Mouse (Mus musculus) lung, postnatal 10 days (tissue): Measurements from ENCODE around the gene Zfp839.
"Not testable (repeated sequence)": the region's sequence is repeated elsewhere in the genome, so short reads cannot be mapped to it uniquely, and the experiment has no call there.

ENCODE experiments used
- DNase-seq: peaks from one replicate; pipeline ENCODE4 v3.0.0; 2021

Zfp839 gene

DNA sequence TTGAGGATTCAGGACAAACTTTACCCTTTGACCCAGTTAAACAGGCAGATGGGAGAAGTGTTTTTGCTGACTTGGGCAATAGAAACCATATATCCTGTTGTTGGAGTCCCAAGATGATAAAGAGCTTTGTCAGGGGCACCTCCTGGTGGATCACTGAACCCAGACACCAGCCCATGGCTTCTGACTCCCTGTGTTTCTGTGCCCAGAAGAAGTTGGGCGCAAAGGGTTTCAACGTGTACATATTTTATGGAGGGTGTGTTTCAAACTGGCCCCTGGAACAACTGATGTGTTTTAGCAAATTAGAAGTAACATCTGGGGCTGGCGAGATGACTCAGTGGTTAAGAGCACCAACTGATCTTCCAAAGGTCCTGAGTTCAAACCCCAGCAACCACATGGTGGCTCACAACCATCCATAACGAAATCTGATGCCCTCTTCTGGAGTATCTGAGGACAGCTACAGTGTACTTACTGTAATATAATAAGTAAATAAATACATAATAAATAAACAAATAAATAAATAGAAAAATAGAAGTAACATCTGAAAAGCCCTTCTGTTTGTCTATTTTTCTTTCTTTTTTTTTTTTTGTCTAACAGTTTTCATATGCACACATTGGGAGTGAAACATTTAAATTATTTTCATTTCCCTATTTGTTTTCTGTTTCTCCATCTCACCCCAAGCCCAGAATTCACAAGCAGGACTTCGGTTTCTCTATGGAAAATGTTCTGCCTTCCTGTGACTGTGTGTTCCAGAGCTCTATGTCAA is 8.1 kb upstream of the Zfp839 start:
- DNase-seq: no peak

DNA sequence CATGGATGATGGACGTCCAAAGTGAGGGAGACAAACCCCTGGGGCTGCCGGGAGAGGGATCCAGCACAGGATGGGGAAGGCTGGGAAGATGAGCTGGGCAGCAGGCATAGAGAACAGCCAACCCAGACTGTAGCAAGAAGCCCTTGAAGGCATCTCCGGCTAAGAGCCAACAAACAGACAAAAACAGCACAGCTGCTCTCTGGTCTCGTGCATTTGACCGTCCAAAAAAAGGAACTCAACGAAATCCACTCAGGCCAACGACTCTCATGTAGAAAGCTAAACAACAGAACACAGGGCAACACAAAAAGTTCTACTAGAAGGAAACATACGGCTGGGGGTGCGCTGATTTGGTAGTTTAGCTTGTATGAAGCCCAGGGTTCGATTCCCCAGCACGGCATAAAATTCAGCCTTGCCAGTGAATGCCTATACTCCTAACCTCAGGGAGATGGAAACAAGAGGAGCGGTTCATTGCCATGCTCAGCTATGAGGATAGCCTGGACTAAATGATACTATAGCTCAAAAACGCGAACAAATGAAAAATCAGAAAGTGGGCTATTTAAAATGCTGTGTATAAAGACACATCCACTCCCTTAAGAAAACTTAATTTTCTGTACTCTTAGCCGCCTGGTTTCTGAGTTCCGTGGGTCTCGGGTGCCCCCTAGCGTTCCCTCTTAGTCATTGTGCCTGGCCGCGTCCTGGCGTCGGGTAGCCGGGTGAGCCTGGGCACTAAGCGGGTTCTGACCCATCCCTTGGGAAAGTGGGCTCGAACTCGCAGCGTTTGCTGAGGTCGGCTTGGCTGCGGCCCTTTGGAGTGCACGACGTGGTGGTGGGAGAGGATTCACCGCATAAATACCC is 6.6 kb upstream of the Zfp839 start:
- DNase-seq: peak; percentile 90

DNA sequence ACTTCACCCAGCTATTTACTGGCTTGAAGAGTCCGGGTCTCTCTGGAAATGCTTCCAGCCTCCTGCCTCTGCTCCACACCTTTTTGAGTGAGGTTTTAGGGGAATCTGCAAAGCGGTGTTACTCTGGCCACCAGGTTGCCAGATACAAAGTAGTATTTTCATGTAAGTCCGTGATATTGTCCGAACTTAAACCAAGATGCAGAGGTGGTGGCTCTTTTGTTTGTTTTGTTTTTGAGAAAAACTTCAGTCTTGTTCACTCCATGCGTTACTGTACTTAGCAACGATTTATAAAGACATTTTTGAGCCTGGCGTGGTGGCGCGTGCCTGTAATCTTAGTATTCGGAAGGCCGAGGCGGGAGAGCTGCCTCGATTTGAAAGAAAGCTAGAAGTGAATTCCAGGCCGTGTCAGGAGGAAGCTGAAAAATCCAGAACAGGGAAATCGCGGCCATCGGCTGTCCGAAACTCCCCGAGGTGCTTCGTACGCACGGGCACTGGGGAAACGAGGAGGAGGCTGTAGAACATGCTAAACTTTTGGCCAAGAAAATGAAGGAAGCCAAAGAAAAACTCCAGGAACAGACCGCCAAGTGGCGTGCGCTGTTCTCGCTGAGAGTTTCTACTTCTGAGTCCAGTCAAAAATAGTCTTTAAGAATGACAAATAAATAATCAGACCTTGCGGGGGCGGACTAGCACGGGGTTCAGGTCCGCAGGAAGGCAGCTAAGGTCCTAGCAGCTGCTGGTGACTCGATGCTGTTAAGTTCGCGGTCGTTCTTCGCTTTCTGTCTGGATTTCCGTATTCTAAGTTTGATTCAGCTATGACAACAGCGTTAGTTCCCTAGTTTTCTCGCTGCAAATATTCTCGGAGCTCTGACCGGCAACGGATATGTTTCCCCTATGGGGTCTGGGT is 5.6 kb upstream of the Zfp839 start:
- peak; percentile 51 for DNase-seq

DNA sequence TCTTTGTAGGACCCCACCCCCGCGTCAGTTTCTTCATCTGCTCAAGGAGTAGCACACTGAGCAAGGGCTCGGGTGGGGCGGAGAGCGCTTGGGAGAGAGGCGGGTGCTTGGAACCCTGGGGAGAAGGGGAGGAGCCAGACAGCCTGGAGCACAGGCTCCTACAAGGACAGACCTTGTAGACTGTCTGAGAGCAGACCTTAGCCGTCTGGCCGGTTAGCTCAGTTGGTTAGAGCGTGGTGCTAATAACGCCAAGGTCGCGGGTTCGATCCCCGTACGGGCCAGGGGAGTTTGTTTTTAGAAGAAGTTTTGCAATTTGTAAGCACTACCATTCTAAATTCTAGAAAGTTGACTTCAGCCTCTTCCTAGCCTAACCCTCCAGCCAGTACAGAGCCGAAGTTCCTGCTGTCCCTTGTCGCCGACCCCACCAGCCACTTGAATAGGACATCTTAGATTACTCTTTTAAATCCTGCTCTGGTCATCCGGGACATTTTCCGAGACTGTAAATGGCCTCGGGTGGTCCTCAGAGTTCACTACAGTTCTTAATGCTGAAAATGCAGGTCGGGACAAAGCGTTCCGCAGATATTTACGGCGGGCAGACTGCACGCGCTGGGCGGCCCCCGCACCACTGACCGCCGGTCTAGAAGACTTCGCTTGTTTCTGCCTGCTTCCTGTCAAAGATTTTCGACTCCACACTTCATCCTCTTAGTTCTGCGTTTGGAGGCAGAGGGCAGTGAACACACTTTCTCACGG is 4.7 kb upstream of the Zfp839 start:
- peak; percentile 94 for DNase-seq

DNA sequence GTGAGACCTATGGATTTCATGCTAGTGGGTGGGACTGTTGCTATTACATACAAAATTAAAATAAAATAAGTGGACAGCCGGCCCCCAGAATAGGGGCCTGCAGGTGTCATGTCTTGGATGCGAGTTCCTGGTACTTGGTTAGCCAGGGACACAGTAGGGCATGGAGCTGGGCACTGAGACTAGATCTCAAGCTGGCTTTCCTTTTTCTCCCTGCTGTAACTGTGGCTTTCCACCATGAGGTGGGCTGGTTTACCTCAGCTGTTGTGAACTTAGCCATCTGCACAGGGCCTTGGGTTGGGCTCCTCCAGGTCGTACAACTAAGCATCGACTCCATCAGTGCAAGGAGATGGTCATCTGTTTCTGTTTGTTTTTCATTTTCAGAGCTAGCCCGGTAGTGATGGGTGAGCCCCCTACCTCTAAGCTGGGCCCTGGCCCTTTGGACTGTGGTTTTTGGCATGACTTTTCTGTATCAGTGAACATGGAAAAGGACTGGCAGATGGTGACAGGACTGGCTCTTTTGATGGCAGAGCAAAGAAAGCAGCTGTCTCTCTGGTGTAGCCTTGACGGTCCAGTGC is 3.8 kb upstream of the Zfp839 start:
- DNase-seq: no peak

DNA sequence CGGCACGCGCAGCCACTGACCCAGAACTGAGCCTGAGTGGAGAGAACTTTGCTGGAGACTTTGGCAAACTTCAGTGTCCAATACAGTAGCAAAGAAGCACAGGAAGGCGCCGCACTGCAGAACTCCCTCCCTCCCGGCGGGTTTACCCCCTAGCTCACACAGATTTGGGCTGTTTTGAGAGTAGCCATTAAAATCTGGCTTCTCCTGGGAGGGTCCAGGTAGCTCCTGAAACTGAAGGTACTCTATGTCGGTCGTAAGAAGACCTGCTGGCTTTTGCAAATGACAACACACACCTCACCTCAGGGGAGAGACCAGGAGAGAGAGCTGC is 840 bp downstream of the Zfp839 start:
- DNase-seq: no peak

DNA sequence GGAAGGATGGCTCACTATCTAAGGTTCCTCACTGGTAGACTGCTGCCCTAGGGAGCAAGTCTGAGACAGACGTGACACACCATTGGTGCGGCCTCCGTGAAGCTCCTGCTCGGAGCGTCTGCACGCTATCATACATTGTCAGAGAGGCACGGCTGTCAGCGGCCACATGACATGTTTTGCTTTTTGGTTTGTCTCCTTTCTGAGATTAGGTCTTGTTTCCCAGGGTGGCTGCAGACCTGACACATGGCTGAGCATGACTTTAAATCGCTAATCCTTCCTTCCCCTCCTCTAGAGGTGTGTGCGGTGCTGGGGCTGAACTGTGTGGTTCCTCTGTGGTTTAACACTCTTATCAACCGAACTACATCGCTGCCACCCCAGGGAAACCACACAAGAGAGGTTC is 1.4 kb downstream of the Zfp839 start:
- no peak for DNase-seq

DNA sequence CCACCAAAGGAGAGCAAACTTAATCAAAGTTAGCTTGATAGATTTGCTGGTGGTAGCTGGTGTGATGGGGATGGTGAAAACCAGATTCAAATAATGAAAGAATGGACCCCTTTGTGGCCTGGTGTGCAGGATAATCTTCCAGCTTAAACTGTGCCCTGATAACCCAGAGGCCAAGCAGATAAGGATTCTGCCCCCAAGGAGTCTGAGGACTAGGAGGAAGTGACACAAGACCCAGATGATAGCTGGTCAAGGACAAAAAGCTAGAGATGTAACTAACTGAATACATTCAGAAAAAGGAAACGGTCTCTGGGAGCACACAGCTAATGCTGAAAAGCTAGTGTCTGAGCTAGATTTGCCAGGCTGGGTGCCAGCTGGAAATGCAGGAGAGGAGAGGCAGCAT is 1.9 kb downstream of the Zfp839 start:
- no peak for DNase-seq

DNA sequence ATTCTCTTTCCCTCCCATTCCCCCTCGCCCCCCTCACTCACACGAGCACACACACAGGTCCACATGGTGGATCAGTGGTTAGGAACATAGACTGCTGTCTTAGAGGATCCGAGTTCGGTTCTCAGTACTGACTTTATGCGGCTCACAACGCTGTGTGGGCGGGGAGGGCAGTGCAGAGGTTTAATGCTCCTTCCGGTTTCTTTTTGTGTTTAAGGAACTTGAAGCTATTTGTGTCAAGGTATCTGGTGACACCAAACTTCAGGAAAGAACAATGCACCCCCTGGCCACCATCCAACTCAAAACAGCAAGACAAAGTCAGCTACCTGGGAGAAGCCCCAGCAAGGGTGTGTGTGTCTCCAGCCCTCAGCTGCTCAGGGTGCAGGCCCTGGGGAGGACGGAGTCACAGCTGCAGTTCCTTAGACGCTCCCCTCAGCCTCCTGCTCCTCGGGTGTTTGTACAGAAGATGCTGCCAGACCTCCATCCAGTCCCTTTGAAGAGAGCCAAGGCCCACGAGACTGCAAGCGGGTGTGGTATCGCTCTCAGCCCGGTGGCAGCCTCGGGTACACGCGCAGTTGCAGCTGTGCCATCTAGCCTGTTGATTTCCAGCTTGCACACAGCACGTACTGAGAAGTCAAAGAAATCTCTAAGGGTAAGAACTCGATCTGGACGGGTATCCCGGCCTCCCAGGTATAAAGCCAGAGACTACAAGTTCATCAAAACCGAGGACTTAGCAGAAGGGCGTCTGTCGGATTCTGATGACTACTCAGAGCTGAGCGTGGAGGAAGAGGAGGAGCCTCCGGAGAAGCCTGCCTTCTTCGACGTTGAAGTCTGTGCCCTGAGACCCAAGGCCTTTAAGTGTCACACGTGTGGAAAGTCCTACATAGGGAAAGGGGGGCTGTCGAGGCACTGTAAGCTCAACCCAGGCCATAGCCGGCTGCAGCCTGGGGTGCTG is 5.0 kb downstream of the Zfp839 start:
- DNase-seq: no peak

DNA sequence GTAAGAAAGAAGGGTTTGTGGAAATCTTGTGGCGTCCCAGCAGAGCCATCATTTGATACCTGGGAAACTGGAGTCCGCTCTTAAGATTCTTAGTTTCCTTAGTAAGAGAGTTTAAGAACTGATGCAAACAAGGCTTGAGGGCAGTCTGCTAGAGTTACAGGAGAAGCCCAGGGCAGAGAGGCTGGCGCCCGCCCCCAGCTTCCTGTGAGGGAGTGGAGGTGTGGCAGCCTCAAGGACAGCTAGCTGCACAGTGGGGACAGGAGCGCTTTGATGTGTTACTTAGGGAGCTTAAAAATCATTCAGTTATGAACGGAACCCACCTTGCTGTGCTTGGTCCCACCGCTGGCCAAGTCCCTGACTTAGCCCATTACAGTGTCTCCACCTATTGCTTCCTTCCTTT is 7.1 kb downstream of the Zfp839 start:
- DNase-seq: peak; percentile 37

DNA sequence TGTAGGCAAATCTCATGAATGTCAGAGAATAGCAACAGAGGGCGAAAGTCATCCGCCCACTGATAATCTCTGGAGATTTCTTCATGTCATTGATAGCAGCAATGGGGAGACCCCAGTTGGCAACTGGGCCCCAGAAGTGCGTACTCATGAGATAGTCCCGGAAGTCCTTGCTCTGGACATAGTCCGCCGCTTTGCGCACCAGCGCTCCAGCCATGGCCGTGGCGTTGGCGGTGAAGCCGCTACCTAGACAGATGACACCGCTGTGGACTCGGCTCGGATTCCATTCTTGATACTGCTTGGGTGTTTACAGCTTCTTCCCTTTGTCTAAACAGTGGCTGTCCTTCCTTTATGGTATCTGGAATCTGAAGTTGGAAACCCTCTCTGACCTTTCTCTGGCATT is 8.6 kb downstream of the Zfp839 start:
- not testable (repeated sequence) for DNase-seq

DNA sequence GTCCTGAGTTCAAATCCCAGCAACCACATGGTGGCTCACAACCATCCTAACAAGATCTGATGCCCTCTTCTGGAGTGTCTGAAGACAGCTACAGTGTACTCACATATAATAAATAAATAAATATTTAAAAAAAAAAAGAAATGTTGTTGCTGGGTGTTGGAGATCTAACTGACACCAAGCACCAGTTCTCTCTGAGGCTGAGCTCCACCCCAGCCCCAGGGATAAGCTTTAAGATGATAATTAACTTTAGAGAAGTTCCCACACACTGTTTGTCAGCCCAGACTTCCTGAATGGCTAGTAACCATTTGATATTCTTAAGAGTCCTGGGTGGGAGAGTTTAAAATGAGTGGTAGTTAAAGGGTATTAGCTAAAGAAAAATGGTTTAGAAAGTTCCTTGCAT is 10.2 kb downstream of the Zfp839 start:
- DNase-seq: no peak

DNA sequence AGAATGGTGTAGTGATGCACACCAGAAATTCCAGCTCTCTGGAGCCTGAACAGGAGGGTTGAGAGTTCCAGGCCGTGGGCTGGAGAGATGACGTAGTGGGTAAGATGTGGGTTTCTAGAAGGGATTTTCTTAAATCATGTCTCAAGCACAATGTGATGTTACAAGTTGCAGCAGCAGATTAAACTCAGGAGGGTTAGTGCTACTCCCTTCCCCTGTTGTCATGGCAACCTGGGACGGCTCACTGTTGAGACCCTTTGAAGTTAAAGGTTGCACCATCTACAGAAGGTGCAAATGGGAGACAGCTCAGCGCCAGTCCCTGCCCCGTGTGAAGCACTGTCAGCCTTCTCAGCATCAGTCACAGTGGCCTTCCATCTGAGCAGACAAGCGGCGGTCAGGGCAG is 11.2 kb downstream of the Zfp839 start:
- DNase-seq: no peak

DNA sequence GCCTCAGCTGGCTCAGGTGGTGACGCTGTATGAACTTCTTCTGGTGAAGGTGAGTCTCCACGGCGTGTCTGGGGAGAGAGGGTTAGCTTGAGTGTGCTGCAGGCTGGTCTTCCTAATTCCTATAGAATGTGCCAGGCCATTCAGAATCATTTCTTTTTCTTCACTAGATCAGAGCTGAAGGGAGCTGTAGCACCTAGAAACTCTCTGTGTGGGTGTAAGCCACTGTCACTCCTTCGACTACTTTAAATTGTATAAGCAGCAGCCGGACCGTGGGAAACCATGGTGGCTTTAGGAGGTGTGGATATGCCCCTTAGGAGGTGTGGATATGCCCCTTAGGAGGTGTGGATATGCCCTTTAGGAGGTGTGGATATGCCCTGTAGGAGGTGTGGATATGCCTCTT is 14.0 kb downstream of the Zfp839 start:
- DNase-seq: no peak

DNA sequence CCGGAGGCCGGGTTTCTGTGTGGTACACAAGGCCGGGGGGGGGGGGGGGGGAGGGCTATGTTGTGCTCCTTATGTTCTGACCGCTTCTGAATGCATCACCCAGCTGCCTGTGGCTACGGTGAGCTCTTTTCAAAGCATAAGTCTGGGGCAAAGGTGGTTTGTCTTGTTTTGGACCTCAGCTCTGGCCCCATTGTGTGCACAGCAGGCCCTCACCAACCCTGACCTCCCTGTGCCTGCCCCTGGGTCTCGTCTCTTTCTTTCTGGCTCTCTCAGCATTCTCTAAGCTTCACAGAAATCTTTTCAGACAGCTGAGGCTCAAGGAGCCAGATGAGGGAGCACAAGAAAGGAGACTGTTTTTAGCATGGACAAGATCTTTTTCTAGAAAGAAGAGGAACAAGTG is 15.5 kb downstream of the Zfp839 start:
- DNase-seq: no peak

DNA sequence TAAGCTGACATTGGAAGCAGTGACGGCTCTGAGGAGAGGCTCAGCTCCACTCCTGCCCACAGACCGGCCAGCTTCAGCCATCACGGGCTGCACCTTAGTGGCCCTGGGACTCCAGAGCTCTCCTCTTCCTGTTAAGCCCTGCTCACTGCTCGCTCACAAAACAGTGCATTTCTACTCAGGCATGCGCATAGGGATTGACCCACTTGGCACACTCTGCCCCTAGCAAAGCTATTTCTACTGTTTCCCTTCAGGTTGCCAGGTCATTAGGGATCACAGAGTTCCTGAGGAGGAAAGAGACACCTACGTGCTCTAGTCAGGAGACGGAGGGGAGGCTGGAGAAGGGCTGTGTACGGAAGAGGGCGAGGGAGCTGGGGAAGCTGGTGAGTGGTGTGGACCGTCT is 15.9 kb downstream of the Zfp839 start:
- DNase-seq: no peak

DNA sequence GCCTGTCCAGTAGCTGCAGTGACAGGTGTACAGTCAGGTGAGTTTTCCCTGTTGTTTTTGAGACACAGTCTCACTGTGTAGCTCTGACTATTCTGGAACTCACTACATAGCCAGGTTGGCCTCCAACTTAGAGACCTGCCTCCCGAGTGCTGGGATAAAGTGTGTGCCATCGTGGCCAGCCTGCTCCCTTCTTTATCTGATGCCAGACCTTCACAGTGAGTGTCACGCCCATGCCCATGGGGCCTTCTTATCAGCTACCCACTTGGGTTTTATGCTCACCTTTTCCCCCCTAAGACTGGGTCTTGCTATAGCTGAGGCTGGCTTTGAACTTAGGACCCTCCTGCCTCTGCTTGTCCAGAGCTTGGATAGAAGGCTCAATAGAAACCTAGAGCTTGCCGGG is 20.1 kb downstream of the Zfp839 start:
- DNase-seq: no peak

DNA sequence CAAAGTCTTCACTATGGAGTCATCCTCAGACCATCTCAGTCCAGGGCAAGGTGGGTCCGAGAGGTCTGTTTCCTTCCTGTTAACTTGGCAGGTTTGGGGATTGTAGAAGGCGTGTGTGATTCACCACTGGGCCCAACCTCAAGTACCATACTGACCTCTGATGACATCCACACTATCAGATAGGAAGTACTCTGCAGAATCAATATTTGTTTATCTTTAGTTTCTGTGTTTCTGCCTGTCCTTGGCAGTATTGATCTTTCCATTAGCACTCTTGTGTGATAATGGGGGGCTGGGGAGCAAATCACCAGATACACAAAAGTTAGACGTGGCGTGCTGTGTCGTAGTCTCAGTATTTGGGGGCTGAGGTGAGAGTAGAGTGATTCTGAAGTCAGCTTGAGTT is 21.2 kb downstream of the Zfp839 start:
- no peak for DNase-seq

DNA sequence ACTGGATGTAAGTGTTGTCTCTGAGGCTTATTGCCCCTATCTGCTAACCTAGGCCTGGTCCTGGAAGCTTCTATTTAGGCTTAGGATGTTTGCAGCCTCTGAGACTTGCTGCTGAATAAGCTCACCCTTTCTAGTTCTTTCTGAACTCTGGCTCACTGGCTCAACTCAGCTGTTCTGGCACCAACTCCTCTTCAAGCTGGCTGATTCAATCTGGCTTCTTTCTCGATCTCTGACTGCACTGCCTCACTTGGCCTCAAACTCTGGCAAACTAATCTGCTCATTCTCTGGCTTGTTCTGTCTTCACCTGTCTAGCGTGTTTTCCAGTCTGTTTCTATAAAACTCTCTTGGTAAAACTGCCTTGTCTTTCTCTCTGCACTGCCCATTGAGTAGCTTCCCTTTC is 25.3 kb downstream of the Zfp839 start:
- no peak for DNase-seq

DNA sequence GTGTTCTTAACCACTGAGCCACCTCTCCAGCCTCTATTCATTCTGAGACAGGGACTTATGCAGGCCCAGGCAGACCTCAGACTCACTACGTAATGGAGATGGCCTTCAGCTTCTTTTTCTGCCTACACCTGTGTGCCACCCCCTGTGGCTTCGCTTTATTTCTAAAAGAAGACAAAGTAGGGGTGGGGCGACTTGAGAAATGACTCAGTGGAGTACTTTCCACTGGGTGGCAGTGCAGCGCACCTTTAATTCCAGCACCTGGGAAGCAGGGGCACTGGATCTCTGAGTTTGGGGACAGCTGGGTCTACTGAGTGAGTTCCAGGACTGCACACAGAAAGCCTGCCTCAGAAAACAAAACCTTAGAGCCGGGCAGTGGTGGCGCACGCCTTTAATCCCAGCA is 32.2 kb downstream of the Zfp839 start:
- no peak for DNase-seq

DNA sequence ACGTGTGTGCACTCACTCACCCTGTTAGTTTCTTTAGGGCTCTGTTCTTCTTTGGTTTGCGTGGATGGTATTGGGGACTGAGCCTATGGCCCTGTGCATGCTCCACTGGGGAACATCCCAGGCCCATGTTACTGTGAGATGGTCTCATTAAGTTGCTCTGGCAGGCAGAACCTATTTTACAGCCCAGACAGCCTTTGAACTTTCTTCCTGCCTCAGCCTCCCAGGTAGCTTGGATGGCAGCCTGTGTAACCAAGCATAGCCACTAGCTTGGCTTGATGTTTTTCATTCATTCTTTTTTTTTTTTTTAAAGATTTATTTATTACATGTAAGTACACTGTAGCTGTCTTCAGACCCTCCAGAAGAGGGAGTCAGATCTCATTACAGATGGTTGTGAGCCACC is 35.2 kb downstream of the Zfp839 start:
- DNase-seq: no peak
